ENCODE assay signal across 8 mouse cellular contexts in genomic region chr2:181601751-181602145, GRCm38 (mm10). TPM values are rescaled to one million over a fixed set of nuclear protein-coding genes. Genes with fewer than 3 reads are reported as not detected.
DNase-seq lines count a peak whose midpoint lies in the region; ATAC-seq and TF ChIP-seq lines count a peak whose summit lies in the region.

No protein-coding gene starts in this region.

- intact Hi-C loops in left cerebral cortex, postnatal 36 days (cut with DNase I) = no loop called here

- no peak for TF ChIP-seq CTCF in lung, embryonic 14.5 days (IDR thresholded peaks at IDR 0.05; ENCODE audit: low read depth)
- no peak for TF ChIP-seq CTCF in embryonic fibroblast, embryonic 13.5 days (IDR thresholded peaks at IDR 0.05; ENCODE audit: borderline replicate concordance, insufficient read depth, low read length)

- peaks cover 4% of the 10 kb centered on the region; the same call in 1 of the 2 replicates for H3K36me3 ChIP-seq in lung, embryonic 14.5 days (ENCODE audit: insufficient read depth)
- no peaks in the 10 kb centered on the region for H3K36me3 ChIP-seq in intestine, embryonic 16.5 days (ENCODE audit: control insufficient read depth, insufficient read depth, low read length)
- H3K36me3 ChIP-seq in neural tube, embryonic 14.5 days (ENCODE audit: control insufficient read depth, insufficient read depth, low read length) = no peaks in the 10 kb centered on the region

- peak overlapping the region; percentile 84 for H3K27ac ChIP-seq in lung, embryonic 14.5 days (ENCODE audit: low read depth)
- H3K27ac ChIP-seq in embryonic fibroblast, embryonic 13.5 days (ENCODE audit: insufficient read depth, low read length) = no peak overlapping the region
- H3K27ac ChIP-seq in intestine, embryonic 16.5 days (ENCODE audit: low read length) = peak overlapping the region; percentile 23; the same call in 1 of the 2 replicates
- peak overlapping the region; percentile 84; the same call in 1 of the 2 replicates for H3K27ac ChIP-seq in neural tube, embryonic 14.5 days (ENCODE audit: low read depth, low read length)

- WGBS in lung, embryonic 14.5 days = 22% methylated on average over 10 of the region's 10 CpGs
- 26% methylated on average over 10 of the region's 10 CpGs for WGBS in intestine, embryonic 16.5 days
- WGBS in neural tube, embryonic 14.5 days = 30% methylated on average over 10 of the region's 10 CpGs

- H3K27me3 ChIP-seq in lung, embryonic 14.5 days (ENCODE audit: insufficient read depth, low read length) = peaks cover 12% of the 10 kb centered on the region
- H3K27me3 ChIP-seq in intestine, embryonic 16.5 days (replicated peaks; ENCODE audit: control insufficient read depth, insufficient read depth, low read length) = no peaks in the 10 kb centered on the region
- no peaks in the 10 kb centered on the region for H3K27me3 ChIP-seq in neural tube, embryonic 14.5 days (ENCODE audit: control insufficient read depth, insufficient read depth, low read length)

- H3K9ac ChIP-seq in lung, embryonic 14.5 days = peak overlapping the region; percentile 91
- peak overlapping the region; percentile 79 for H3K9ac ChIP-seq in intestine, embryonic 16.5 days (ENCODE audit: low read depth, low read length)
- peak overlapping the region; percentile 90 for H3K9ac ChIP-seq in neural tube, embryonic 14.5 days (replicated peaks; ENCODE audit: low read depth, low read length)

- peak overlapping the region; percentile 89 for H3K4me2 ChIP-seq in lung, embryonic 14.5 days
- peak overlapping the region; percentile 90 for H3K4me2 ChIP-seq in intestine, embryonic 16.5 days (ENCODE audit: low read depth, low read length)
- H3K4me2 ChIP-seq in neural tube, embryonic 14.5 days (ENCODE audit: low read depth, low read length) = peak overlapping the region; percentile 87

- no peaks in the 10 kb centered on the region for H3K9me3 ChIP-seq in lung, embryonic 14.5 days (ENCODE audit: low read depth, low read length)
- no peaks in the 10 kb centered on the region for H3K9me3 ChIP-seq in intestine, embryonic 16.5 days (ENCODE audit: control insufficient read depth, low read length)
- no peaks in the 10 kb centered on the region for H3K9me3 ChIP-seq in neural tube, embryonic 14.5 days (ENCODE audit: control insufficient read depth, low read length)

- no peak for TF ChIP-seq POLR2A in embryonic fibroblast, embryonic 13.5 days (IDR thresholded peaks at IDR 0.05; ENCODE audit: low read depth, low read length)

- peaks cover 5% of the 10 kb centered on the region; the same call in 1 of the 2 replicates for H3K4me1 ChIP-seq in lung, embryonic 14.5 days (ENCODE audit: insufficient read depth)
- peaks cover 8% of the 10 kb centered on the region; the same call in 1 of the 2 replicates for H3K4me1 ChIP-seq in embryonic fibroblast, embryonic 13.5 days (ENCODE audit: control insufficient read depth, insufficient read depth, low read length)
- peaks cover 22% of the 10 kb centered on the region for H3K4me1 ChIP-seq in intestine, embryonic 16.5 days (ENCODE audit: control insufficient read depth, insufficient read depth, low read length)
- H3K4me1 ChIP-seq in neural tube, embryonic 14.5 days (ENCODE audit: control insufficient read depth, insufficient read depth, low read length) = peaks cover 17% of the 10 kb centered on the region

- no peak for ATAC-seq in lung, embryonic 14.5 days (ENCODE audit: insufficient read depth)
- no peak for ATAC-seq in intestine, embryonic 16.5 days
- no peak for ATAC-seq in neural tube, embryonic 14.5 days (ENCODE audit: low read depth)

- DNase-seq in lung, embryonic 14.5 days = no peak
- no peak for DNase-seq in lung, postnatal 10 days
- no peak for DNase-seq in left cerebral cortex, postnatal 36 days (ENCODE audit: low spot score in 2 of 2)
- no peak for DNase-seq in left cerebral cortex, adult 9 months (ENCODE audit: low spot score in 2 of 2)
- no peak for DNase-seq in ovary, postnatal 36 days (ENCODE audit: low spot score)

- H3K4me3 ChIP-seq in lung, embryonic 14.5 days (ENCODE audit: low read depth, low read length) = peak overlapping the region; percentile 90
- peak overlapping the region; percentile 98 for H3K4me3 ChIP-seq in embryonic fibroblast, embryonic 13.5 days (ENCODE audit: insufficient read depth, low read length)
- H3K4me3 ChIP-seq in intestine, embryonic 16.5 days (ENCODE audit: low read length) = peak overlapping the region; percentile 72
- H3K4me3 ChIP-seq in neural tube, embryonic 14.5 days (ENCODE audit: low read depth, low read length) = peak overlapping the region; percentile 84

RNA-seq across cellular contexts. Expression of gene Samd10, which starts 2.7 kb away (rescaled TPM):
- 23.2 and 27.8 TPM in 2 replicates for polyA plus RNA-seq in lung, embryonic 14.5 days (2014; fragmentation: Nextera tagmentation; extraction: Ambion mirVana)
- polyA plus RNA-seq in embryonic fibroblast, embryonic 13.5 days (2011; ENCODE audit: insufficient read length, low read depth, missing spikeins) = 3.6 and 3.7 TPM in 2 replicates
- polyA plus RNA-seq in intestine, embryonic 16.5 days (2015; fragmentation: Nextera tagmentation; extraction: Ambion mirVana) = 23.9 TPM in 2 replicates
- 189 and 220 TPM in 2 replicates for polyA plus RNA-seq in neural tube, embryonic 14.5 days (2014; fragmentation: Nextera tagmentation; extraction: Ambion mirVana)
- total RNA-seq in left cerebral cortex, postnatal 36 days (2021) = 10 to 100 TPM; 19.9 to 20.9 TPM

RNA-seq across cellular contexts. Expression of gene Zfp512b, which starts 9.1 kb away (rescaled TPM):
- polyA plus RNA-seq in lung, embryonic 14.5 days (2014; fragmentation: Nextera tagmentation; extraction: Ambion mirVana) = 52.5 and 58.6 TPM in 2 replicates
- 31.8 and 41.0 TPM in 2 replicates for polyA plus RNA-seq in embryonic fibroblast, embryonic 13.5 days (2011; ENCODE audit: insufficient read length, low read depth, missing spikeins)
- polyA plus RNA-seq in intestine, embryonic 16.5 days (2015; fragmentation: Nextera tagmentation; extraction: Ambion mirVana) = 20.5 and 20.9 TPM in 2 replicates
- 85.1 and 87.5 TPM in 2 replicates for polyA plus RNA-seq in neural tube, embryonic 14.5 days (2014; fragmentation: Nextera tagmentation; extraction: Ambion mirVana)
- 100 to 1,000 TPM in 1 of 2 experiments, 10 to 100 TPM in 1; 70.6 to 105 TPM for total RNA-seq in left cerebral cortex, postnatal 36 days (2021)

RNA-seq across cellular contexts. Expression of gene Prpf6, which starts 10.1 kb away (rescaled TPM):
- polyA plus RNA-seq in lung, embryonic 14.5 days (2014; fragmentation: Nextera tagmentation; extraction: Ambion mirVana) = 58.8 and 59.6 TPM in 2 replicates
- polyA plus RNA-seq in embryonic fibroblast, embryonic 13.5 days (2011; ENCODE audit: insufficient read length, low read depth, missing spikeins) = 55.9 and 59.4 TPM in 2 replicates
- polyA plus RNA-seq in intestine, embryonic 16.5 days (2015; fragmentation: Nextera tagmentation; extraction: Ambion mirVana) = 52.2 and 52.7 TPM in 2 replicates
- polyA plus RNA-seq in neural tube, embryonic 14.5 days (2014; fragmentation: Nextera tagmentation; extraction: Ambion mirVana) = 50.3 and 65.6 TPM in 2 replicates
- 10 to 100 TPM; 49.8 to 54.4 TPM for total RNA-seq in left cerebral cortex, postnatal 36 days (2021)

RNA-seq across cellular contexts. Expression of gene Uckl1, which starts 17.1 kb away (rescaled TPM):
- 36.9 and 38.3 TPM in 2 replicates for polyA plus RNA-seq in lung, embryonic 14.5 days (2014; fragmentation: Nextera tagmentation; extraction: Ambion mirVana)
- polyA plus RNA-seq in embryonic fibroblast, embryonic 13.5 days (2011; ENCODE audit: insufficient read length, low read depth, missing spikeins) = 62.0 and 65.1 TPM in 2 replicates
- polyA plus RNA-seq in intestine, embryonic 16.5 days (2015; fragmentation: Nextera tagmentation; extraction: Ambion mirVana) = 75.0 and 78.0 TPM in 2 replicates
- 61.3 and 66.6 TPM in 2 replicates for polyA plus RNA-seq in neural tube, embryonic 14.5 days (2014; fragmentation: Nextera tagmentation; extraction: Ambion mirVana)
- 10 to 100 TPM; 33.1 to 65.4 TPM for total RNA-seq in left cerebral cortex, postnatal 36 days (2021)

RNA-seq across cellular contexts. Expression of gene Gm29797, which starts 55.1 kb away (rescaled TPM):
- not detected in 2 replicates for polyA plus RNA-seq in lung, embryonic 14.5 days (2014; fragmentation: Nextera tagmentation; extraction: Ambion mirVana)
- polyA plus RNA-seq in embryonic fibroblast, embryonic 13.5 days (2011; ENCODE audit: insufficient read length, low read depth, missing spikeins) = not detected in 2 replicates
- polyA plus RNA-seq in intestine, embryonic 16.5 days (2015; fragmentation: Nextera tagmentation; extraction: Ambion mirVana) = 2.2 and 3.0 TPM in 2 replicates
- polyA plus RNA-seq in neural tube, embryonic 14.5 days (2014; fragmentation: Nextera tagmentation; extraction: Ambion mirVana) = not detected in 2 replicates
- under 1 TPM in 1 of 2 experiments, not detected in 1; 0.75 TPM for total RNA-seq in left cerebral cortex, postnatal 36 days (2021)
